Mouse (Mus musculus): Measurements from ENCODE around the gene Kptn. TPM values are rescaled to one million over a fixed set of nuclear protein-coding genes. Genes with fewer than 3 reads are reported as not detected.

Gene Kptn
- polyA plus RNA-seq, 1 experiment from 2014 or later = 15.0 TPM

GRCm38 (mm10) chr7:16173146-16173545 lies 53.5 kb downstream of the Kptn start:
- Histone ChIP-seq H3K4me2 (no peak overlapping the region), H3K9ac (no peak overlapping the region), H3K36me3 (no peaks in the 10 kb centered on the region), H3K4me3 (no peak overlapping the region), H3K27ac (no peak overlapping the region), H3K27me3 (replicated peaks) (peaks cover 69% of the 10 kb centered on the region), H3K9me3 (replicated peaks) (0 out of 2 replicates have a peak, but pooled peaks cover under 1% of the 10 kb centered on the region), H3K4me1 (peaks cover 12% of the 10 kb centered on the region; the same call in 1 of the 2 replicates)
- 22% methylated on average over 4 of the region's 5 CpGs for WGBS (ENCODE audit: insufficient replicate concordance)
- ATAC-seq = no peak

- no peaks in the 10 kb centered on the region for H3K36me3 ChIP-seq
- H3K27ac ChIP-seq = no peak within 1 kb of the TSS
- H3K27me3 ChIP-seq (replicated peaks) = peaks cover 69% of the 10 kb centered on the region
- ATAC-seq = peak; percentile 59; the same call in 1 of the 2 replicates
- no peaks in the 10 kb centered on the region for H3K9me3 ChIP-seq (replicated peaks)
- H3K4me2 ChIP-seq = peak within 1 kb of the TSS; percentile 67
- H3K4me3 ChIP-seq = peak within 1 kb of the TSS; percentile 48
- peak within 1 kb of the TSS; percentile 51; the same call in 1 of the 2 replicates for H3K9ac ChIP-seq
- H3K4me1 ChIP-seq = peaks cover 12% of the 10 kb centered on the region; the same call in 1 of the 2 replicates
- 1% methylated on average over 42 of the region's 42 CpGs for WGBS (ENCODE audit: insufficient replicate concordance)
Measured at GRCm38 (mm10) chr7:16174597-16175541, 55.2 kb downstream of the Kptn start, which contains the start of gene Meis3. Gene Meis3 (plus strand): TSS chr7:16175090.

GRCm38 (mm10) chr7:16175542-16175931 lies 55.8 kb downstream of the Kptn start:
- WGBS (ENCODE audit: insufficient replicate concordance) = 2% methylated on average over 10 of the region's 10 CpGs
- H3K4me1 ChIP-seq = peaks cover 12% of the 10 kb centered on the region; the same call in 1 of the 2 replicates
- no peaks in the 10 kb centered on the region for H3K36me3 ChIP-seq
- peak overlapping the region; percentile 51; the same call in 1 of the 2 replicates for H3K9ac ChIP-seq
- peak overlapping the region; percentile 67 for H3K4me2 ChIP-seq
- H3K27ac ChIP-seq = no peak overlapping the region
- peak overlapping the region; percentile 48 for H3K4me3 ChIP-seq
- H3K27me3 ChIP-seq (replicated peaks) = peaks cover 69% of the 10 kb centered on the region
- no peaks in the 10 kb centered on the region for H3K9me3 ChIP-seq (replicated peaks)
- no peak for ATAC-seq

Other genes with a start within 250 kb of the Kptn start
- not detected in 2 replicates for gene Crx, start 239.9 kb upstream of the Kptn start, polyA plus RNA-seq (2016; fragmentation: Nextera tagmentation; extraction: Ambion mirVana)
- not detected in 2 replicates for gene Crxos, start 237.3 kb upstream of the Kptn start, polyA plus RNA-seq (2016; fragmentation: Nextera tagmentation; extraction: Ambion mirVana)
- 445 and 464 TPM in 2 replicates for gene Selenow, start 197.5 kb upstream of the Kptn start, polyA plus RNA-seq (2016; fragmentation: Nextera tagmentation; extraction: Ambion mirVana)
- gene Nop53, start 173.8 kb upstream of the Kptn start, polyA plus RNA-seq (2016; fragmentation: Nextera tagmentation; extraction: Ambion mirVana) = 130 and 143 TPM in 2 replicates
- 6.5 and 7.8 TPM in 2 replicates for gene Ehd2, start 152.3 kb upstream of the Kptn start, polyA plus RNA-seq (2016; fragmentation: Nextera tagmentation; extraction: Ambion mirVana)
- gene Bicra, start 72.0 kb upstream of the Kptn start, polyA plus RNA-seq (2016; fragmentation: Nextera tagmentation; extraction: Ambion mirVana) = 2.9 and 3.3 TPM in 2 replicates
- gene Zfp541, start 58.1 kb upstream of the Kptn start, polyA plus RNA-seq (2016; fragmentation: Nextera tagmentation; extraction: Ambion mirVana) = not detected in 2 replicates
- 163 and 165 TPM in 2 replicates for gene Napa, start 21.4 kb upstream of the Kptn start, polyA plus RNA-seq (2016; fragmentation: Nextera tagmentation; extraction: Ambion mirVana)
- not detected in 2 replicates for gene Slc8a2, start 9.9 kb downstream of the Kptn start, polyA plus RNA-seq (2016; fragmentation: Nextera tagmentation; extraction: Ambion mirVana)
- gene Meis3, start 55.2 kb downstream of the Kptn start, polyA plus RNA-seq (2016; fragmentation: Nextera tagmentation; extraction: Ambion mirVana) = 4.4 and 5.7 TPM in 2 replicates
- 9.5 and 9.6 TPM in 2 replicates for gene Dhx34, start 102.1 kb downstream of the Kptn start, polyA plus RNA-seq (2016; fragmentation: Nextera tagmentation; extraction: Ambion mirVana)
- gene C5ar2, start 124.3 kb downstream of the Kptn start, polyA plus RNA-seq (2016; fragmentation: Nextera tagmentation; extraction: Ambion mirVana) = 1.6 and 1.7 TPM in 2 replicates
- 1.7 and 2.1 TPM in 2 replicates for gene C5ar1, start 139.6 kb downstream of the Kptn start, polyA plus RNA-seq (2016; fragmentation: Nextera tagmentation; extraction: Ambion mirVana)
- gene Inafm1, start 153.7 kb downstream of the Kptn start, polyA plus RNA-seq (2016; fragmentation: Nextera tagmentation; extraction: Ambion mirVana) = 8.6 and 8.8 TPM in 2 replicates
- 29.7 and 30.0 TPM in 2 replicates for gene Ccdc9, start 166.9 kb downstream of the Kptn start, polyA plus RNA-seq (2016; fragmentation: Nextera tagmentation; extraction: Ambion mirVana)
- 5.9 and 7.6 TPM in 2 replicates for gene Bbc3, start 188.5 kb downstream of the Kptn start, polyA plus RNA-seq (2016; fragmentation: Nextera tagmentation; extraction: Ambion mirVana)